ENCODE assay signal across 24 mouse cellular contexts in genomic region chrX:164322492-164322891, GRCm38 (mm10). TPM values are rescaled to one million over a fixed set of nuclear protein-coding genes. Genes with fewer than 3 reads are reported as not detected.
"Had no signal": no experiment of that assay in that cellular context is flagged by ENCODE, and none has a peak within 500 bp of the region (broad histone marks: within the 10 kb centered on the region; RNA-seq: fewer than 3 reads in every experiment).

No protein-coding gene starts in this region.

- H3K27ac ChIP-seq: gastrocnemius, adult 2 months; heart, embryonic 10.5 days; hindbrain, embryonic 10.5 days; hindbrain, embryonic 12.5 days; hindbrain, embryonic 14.5 days; layer of hippocampus, adult 2 months; limb, embryonic 12.5 days; liver, embryonic 13.5 days had no signal

- H3K27me3 ChIP-seq: heart, embryonic 12.5 days; hindbrain, embryonic 12.5 days; liver, embryonic 13.5 days had no signal

- H3K4me1 ChIP-seq: heart, embryonic 10.5 days; heart, embryonic 12.5 days; hindbrain, embryonic 10.5 days; hindbrain, embryonic 12.5 days; limb, embryonic 12.5 days; liver, embryonic 13.5 days had no signal

- H3K4me3 ChIP-seq: gastrocnemius, adult 2 months; heart, embryonic 10.5 days; heart, embryonic 12.5 days; hindbrain, embryonic 10.5 days; hindbrain, embryonic 12.5 days; layer of hippocampus, adult 2 months; limb, embryonic 12.5 days; liver, embryonic 13.5 days had no signal

- H3K9ac ChIP-seq: heart, embryonic 12.5 days; hindbrain, embryonic 12.5 days; hindbrain, embryonic 14.5 days; limb, embryonic 12.5 days; liver, embryonic 13.5 days had no signal

- H3K36me3 ChIP-seq: heart, embryonic 10.5 days; heart, embryonic 12.5 days; hindbrain, embryonic 10.5 days; hindbrain, embryonic 12.5 days; limb, embryonic 12.5 days; liver, embryonic 13.5 days had no signal

- ATAC-seq: hindbrain, embryonic 16.5 days; intestine, embryonic 16.5 days had no signal

- H3K9me3 ChIP-seq: heart, embryonic 10.5 days; heart, embryonic 12.5 days; hindbrain, embryonic 10.5 days; hindbrain, embryonic 12.5 days; limb, embryonic 12.5 days; liver, embryonic 13.5 days had no signal

- DNase-seq: gastrocnemius, adult 2 months; gastrocnemius, postnatal 10 days; gastrocnemius, postnatal 25 days; heart, adult 18-20 months; heart, postnatal 10 days; heart, postnatal 4 days; kidney, adult 11 months; kidney, adult 8-10 months; kidney, postnatal 10 days; kidney, postnatal 25 days; kidney, postnatal 4 days; left cerebral cortex, postnatal 4 days; liver; liver, embryonic 13.5 days had no signal

RNA-seq across cellular contexts. Expression of gene Vegfd, which starts 50.7 kb away (rescaled TPM):
- total RNA-seq: granulocyte monocyte progenitor cell, adult 5-6 weeks had no signal

RNA-seq across cellular contexts. Expression of gene Pir, which starts 53.3 kb away (rescaled TPM):
- total RNA-seq: granulocyte monocyte progenitor cell, adult 5-6 weeks had no signal
